Mouse (Mus musculus): ENCODE measurements at regions not wholly inside any gene's neighbourhood (a gene's known extent, or its start where the extent isn't known, plus 50 kb on each side); places are given as distances from the start of the nearest gene placed in this dataset.

DNA sequence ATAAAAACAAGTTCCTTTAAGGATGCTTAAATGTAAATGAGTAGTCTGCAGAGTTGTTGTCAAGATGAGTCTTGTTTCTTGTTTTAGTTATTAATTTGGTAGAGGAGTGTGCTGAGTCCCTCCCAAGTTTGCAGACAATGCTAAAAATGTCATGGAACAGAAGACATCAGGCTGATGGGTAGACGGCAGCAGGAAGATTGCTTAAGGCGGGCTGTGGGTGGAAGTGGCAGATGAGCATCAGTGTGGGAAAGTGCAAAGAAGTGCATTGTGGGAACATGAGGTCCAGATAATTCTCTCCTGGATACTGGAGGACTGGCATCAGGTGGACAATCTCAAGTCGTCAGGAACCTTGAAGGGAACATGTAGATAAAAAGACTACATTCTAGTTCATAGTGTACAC lies 323.2 kb downstream of the Rnf144a start:
- WGBS (ENCODE audit: insufficient replicate concordance) = 55% methylated on average over 3 of the region's 3 CpGs
- H3K36me3 ChIP-seq (ENCODE audit: control insufficient read depth, insufficient read depth) = no peaks in the 10 kb centered on the region
- no peaks in the 10 kb centered on the region for H3K9me3 ChIP-seq (replicated peaks; ENCODE audit: control insufficient read depth, low read length)
- H3K4me3 ChIP-seq (ENCODE audit: low read depth, low read length) = no peak overlapping the region
- ATAC-seq (ENCODE audit: low read depth) = no peak
- H3K4me1 ChIP-seq (ENCODE audit: control insufficient read depth, low read depth, low read length) = no peaks in the 10 kb centered on the region
- H3K4me2 ChIP-seq (ENCODE audit: low read depth, low read length) = no peak overlapping the region
- no peaks in the 10 kb centered on the region for H3K27me3 ChIP-seq (ENCODE audit: control insufficient read depth, insufficient read depth, low read depth, low read length)
- no peak overlapping the region for H3K27ac ChIP-seq (ENCODE audit: low read length)
- no peak overlapping the region for H3K9ac ChIP-seq (ENCODE audit: low read depth, low read length)

DNA sequence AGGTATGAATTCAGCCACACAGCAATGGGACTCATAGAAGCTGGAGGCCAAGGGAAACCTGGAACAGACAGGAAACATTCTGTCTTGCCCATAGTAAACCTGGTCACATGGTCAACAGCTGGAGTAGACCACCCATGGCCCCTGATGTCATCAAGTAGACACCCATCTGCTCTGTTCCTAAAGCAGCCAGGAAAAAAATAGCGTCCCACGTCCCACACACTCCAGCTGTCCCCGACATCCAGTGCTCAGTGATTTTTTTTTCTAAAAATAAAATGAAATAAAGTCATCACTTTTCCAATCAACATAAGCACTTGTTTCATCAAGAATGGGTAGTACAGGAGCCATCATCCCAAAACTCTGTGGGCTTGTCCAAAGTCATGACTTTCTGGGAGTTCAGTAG lies 326.7 kb downstream of the Rnf144a start:
- Histone ChIP-seq H3K27me3 (ENCODE audit: control insufficient read depth, insufficient read depth, low read depth, low read length) (no peaks in the 10 kb centered on the region), H3K27ac (ENCODE audit: low read length) (no peak overlapping the region), H3K9me3 (replicated peaks; ENCODE audit: control insufficient read depth, low read length) (no peaks in the 10 kb centered on the region), H3K4me3 (ENCODE audit: low read depth, low read length) (no peak overlapping the region), H3K9ac (ENCODE audit: low read depth, low read length) (no peak overlapping the region), H3K4me1 (ENCODE audit: control insufficient read depth, low read depth, low read length) (no peaks in the 10 kb centered on the region), H3K4me2 (ENCODE audit: low read depth, low read length) (no peak overlapping the region), H3K36me3 (ENCODE audit: control insufficient read depth, insufficient read depth) (no peaks in the 10 kb centered on the region)
- no peak for ATAC-seq (ENCODE audit: low read depth)
- WGBS (ENCODE audit: insufficient replicate concordance) = 67% methylated on average over 3 of the region's 3 CpGs

DNA sequence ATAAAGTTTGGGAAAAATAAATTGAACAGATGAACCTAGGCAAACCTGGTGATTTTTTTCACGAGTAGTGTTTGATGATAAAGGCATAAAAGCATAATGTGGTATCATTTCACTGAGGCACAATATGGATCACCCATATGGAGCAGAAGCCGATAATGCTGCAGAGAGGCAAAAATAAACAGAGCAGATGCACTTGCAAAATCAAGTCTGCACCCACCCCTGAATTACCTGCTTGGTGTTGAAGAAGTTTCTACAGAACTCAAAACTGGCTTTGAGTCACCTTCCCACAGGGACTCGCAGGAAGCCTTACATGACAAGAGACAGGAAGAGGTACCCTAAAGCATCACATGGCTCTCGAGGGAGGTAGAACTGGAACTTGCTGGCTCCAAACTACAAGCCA lies 328.1 kb downstream of the Rnf144a start:
- H3K27ac ChIP-seq (ENCODE audit: low read length) = no peak overlapping the region
- no peak for ATAC-seq (ENCODE audit: low read depth)
- H3K4me2 ChIP-seq (ENCODE audit: low read depth, low read length) = no peak overlapping the region
- no peaks in the 10 kb centered on the region for H3K27me3 ChIP-seq (ENCODE audit: control insufficient read depth, insufficient read depth, low read depth, low read length)
- H3K4me3 ChIP-seq (ENCODE audit: low read depth, low read length) = no peak overlapping the region
- no peak overlapping the region for H3K9ac ChIP-seq (ENCODE audit: low read depth, low read length)
- H3K9me3 ChIP-seq (replicated peaks; ENCODE audit: control insufficient read depth, low read length) = no peaks in the 10 kb centered on the region
- no peaks in the 10 kb centered on the region for H3K36me3 ChIP-seq (ENCODE audit: control insufficient read depth, insufficient read depth)
- 54% methylated on average over 4 of the region's 4 CpGs for WGBS (ENCODE audit: insufficient replicate concordance)
- H3K4me1 ChIP-seq (ENCODE audit: control insufficient read depth, low read depth, low read length) = no peaks in the 10 kb centered on the region

DNA sequence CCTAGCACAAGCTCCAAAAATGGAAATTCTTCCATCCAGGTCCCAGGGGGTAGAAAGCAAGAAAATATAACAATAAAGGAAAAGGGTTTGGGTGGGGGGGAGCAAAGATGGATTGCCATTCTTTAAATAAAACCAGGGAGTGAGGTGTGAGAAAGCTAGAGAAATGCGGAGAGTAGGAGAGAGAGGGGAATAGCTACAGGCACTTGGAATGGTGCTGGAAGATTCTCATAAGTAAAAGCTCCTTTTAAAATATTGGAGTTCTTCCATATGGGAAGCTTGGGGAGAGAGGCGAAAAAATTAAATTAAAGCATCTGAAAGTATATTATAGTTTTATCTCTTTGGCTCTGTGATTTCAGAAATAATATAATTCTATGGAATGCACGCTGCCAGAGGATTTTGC lies 328.6 kb downstream of the Rnf144a start:
- H3K27me3 ChIP-seq (ENCODE audit: control insufficient read depth, insufficient read depth, low read depth, low read length) = no peaks in the 10 kb centered on the region
- H3K9ac ChIP-seq (ENCODE audit: low read depth, low read length) = no peak overlapping the region
- H3K4me1 ChIP-seq (ENCODE audit: control insufficient read depth, low read depth, low read length) = no peaks in the 10 kb centered on the region
- 67% methylated on average over 3 of the region's 3 CpGs for WGBS (ENCODE audit: insufficient replicate concordance)
- no peak overlapping the region for H3K27ac ChIP-seq (ENCODE audit: low read length)
- H3K9me3 ChIP-seq (replicated peaks; ENCODE audit: control insufficient read depth, low read length) = no peaks in the 10 kb centered on the region
- H3K4me2 ChIP-seq (ENCODE audit: low read depth, low read length) = no peak overlapping the region
- no peak for ATAC-seq (ENCODE audit: low read depth)
- H3K4me3 ChIP-seq (ENCODE audit: low read depth, low read length) = no peak overlapping the region
- H3K36me3 ChIP-seq (ENCODE audit: control insufficient read depth, insufficient read depth) = no peaks in the 10 kb centered on the region

DNA sequence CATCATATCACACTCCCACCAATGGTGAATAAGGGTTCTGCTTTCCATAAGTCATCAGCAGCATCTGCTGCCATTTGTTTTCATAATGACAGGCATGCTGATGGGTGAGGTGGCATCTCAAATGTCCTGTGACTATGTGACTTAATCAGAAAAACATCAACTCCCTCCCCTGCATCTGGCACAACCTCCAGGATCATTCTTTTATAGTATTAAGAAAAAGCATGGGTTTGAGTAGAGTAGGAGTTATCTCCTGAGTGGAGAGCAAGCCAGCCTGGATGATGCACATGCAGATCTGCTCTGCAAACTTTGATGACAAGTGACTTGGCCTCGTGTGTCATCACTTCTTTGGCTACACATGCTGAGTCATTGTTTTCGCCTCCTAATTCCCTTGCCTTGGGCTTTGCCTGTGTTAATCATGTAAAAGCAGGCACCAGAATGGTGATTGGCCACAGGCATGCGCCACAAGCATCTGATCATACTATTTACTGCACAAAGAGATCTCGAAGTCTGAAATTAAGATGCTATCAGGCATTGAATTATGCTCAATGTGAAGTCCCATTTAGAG lies 335.9 kb downstream of the Rnf144a start:
- no peaks in the 10 kb centered on the region for H3K9me3 ChIP-seq (replicated peaks; ENCODE audit: control insufficient read depth, low read length)
- no peak overlapping the region for H3K27ac ChIP-seq (ENCODE audit: low read length)
- no peak overlapping the region for H3K9ac ChIP-seq (ENCODE audit: low read depth, low read length)
- no peak overlapping the region for H3K4me3 ChIP-seq (ENCODE audit: low read depth, low read length)
- H3K4me2 ChIP-seq (ENCODE audit: low read depth, low read length) = no peak overlapping the region
- ATAC-seq (ENCODE audit: low read depth) = no peak
- no peaks in the 10 kb centered on the region for H3K36me3 ChIP-seq (ENCODE audit: control insufficient read depth, insufficient read depth)
- WGBS (ENCODE audit: insufficient replicate concordance) = 40% methylated on average over 4 of the region's 4 CpGs
- H3K27me3 ChIP-seq (ENCODE audit: control insufficient read depth, insufficient read depth, low read depth, low read length) = no peaks in the 10 kb centered on the region
- no peaks in the 10 kb centered on the region for H3K4me1 ChIP-seq (ENCODE audit: control insufficient read depth, low read depth, low read length)

DNA sequence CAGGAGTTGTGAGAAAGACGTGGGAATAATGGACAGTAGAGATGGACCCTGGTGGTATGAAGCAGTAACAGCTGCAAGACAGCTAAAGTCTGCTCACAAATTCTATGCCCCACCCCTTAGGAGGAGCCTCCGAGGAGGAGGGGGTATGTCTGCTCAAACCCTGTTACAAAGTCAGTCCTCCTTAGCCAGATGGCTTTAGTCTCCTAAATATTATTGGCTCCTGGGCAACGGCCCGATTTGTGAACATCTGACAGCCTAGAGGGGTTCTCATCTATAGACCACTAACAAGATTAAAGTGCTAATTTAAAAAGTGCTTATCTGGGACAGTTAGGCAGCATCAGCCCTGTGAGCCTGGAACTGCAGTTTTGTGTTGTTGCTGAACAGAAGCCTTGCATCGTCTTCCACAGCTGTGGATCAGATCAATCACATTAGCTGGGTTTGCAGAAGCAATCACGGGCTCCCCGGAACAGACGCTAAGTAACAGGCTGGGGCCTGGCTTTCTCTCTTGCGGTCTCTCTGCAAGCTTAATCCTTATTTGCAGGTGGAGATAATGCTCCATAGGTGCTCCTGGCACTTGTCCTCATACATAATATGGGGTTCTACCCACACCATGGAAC lies 339.3 kb downstream of the Rnf144a start:
- no peak overlapping the region for H3K27ac ChIP-seq (ENCODE audit: low read length)
- H3K9me3 ChIP-seq (replicated peaks; ENCODE audit: control insufficient read depth, low read length) = no peaks in the 10 kb centered on the region
- no peaks in the 10 kb centered on the region for H3K27me3 ChIP-seq (ENCODE audit: control insufficient read depth, insufficient read depth, low read depth, low read length)
- WGBS (ENCODE audit: insufficient replicate concordance) = 41% methylated on average over 9 of the region's 9 CpGs
- H3K9ac ChIP-seq (ENCODE audit: low read depth, low read length) = no peak overlapping the region
- H3K4me3 ChIP-seq (ENCODE audit: low read depth, low read length) = no peak overlapping the region
- no peak overlapping the region for H3K4me2 ChIP-seq (ENCODE audit: low read depth, low read length)
- H3K4me1 ChIP-seq (ENCODE audit: control insufficient read depth, low read depth, low read length) = no peaks in the 10 kb centered on the region
- no peaks in the 10 kb centered on the region for H3K36me3 ChIP-seq (ENCODE audit: control insufficient read depth, insufficient read depth)
- ATAC-seq (ENCODE audit: low read depth) = no peak

DNA sequence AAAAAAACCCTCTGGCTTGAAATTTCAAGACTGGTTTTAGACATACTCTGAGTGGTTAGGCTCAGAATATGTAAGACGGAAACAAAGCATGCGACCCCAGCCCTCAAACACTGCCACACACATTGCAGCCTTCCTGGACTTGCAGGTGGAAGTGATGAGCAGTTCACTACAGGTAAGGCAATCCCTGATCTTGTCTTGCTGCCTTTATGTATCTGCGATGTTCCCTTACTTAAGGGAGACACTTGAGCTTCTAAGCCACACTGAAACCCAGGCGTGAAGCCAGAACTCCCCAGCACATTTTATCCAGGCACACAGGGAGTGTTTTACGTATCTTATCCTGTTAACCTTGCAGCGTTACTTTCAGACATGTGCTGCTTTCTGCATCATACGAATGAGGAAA lies 342.9 kb downstream of the Rnf144a start:
- no peaks in the 10 kb centered on the region for H3K36me3 ChIP-seq (ENCODE audit: control insufficient read depth, insufficient read depth)
- WGBS (ENCODE audit: insufficient replicate concordance) = 58% methylated on average over 7 of the region's 7 CpGs
- H3K9ac ChIP-seq (ENCODE audit: low read depth, low read length) = no peak overlapping the region

DNA sequence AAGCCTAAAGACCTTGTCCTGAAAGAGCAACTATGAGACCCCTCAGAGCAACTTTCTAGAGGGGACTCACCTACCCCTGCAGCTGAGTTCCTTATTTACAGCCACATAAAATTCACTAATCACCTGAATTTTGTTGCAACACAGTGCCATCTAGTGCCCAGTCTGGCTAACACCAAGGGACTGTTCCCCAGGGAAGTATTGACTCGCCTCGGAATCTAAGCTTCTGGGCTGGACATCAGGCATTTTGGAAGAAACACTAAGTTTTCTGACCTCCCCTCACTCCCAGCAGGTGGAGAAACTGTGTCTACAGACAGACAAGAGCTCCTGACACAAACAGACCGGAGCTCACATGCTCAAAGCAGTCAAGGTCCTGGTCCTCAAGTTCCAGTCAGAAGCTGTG lies 343.4 kb downstream of the Rnf144a start:
- H3K36me3 ChIP-seq (ENCODE audit: control insufficient read depth, insufficient read depth) = no peaks in the 10 kb centered on the region
- ATAC-seq (ENCODE audit: low read depth) = no peak
- no peak overlapping the region for H3K4me3 ChIP-seq (ENCODE audit: low read depth, low read length)
- H3K27me3 ChIP-seq (ENCODE audit: control insufficient read depth, insufficient read depth, low read depth, low read length) = no peaks in the 10 kb centered on the region
- no peak overlapping the region for H3K27ac ChIP-seq (ENCODE audit: low read length)
- no peak overlapping the region for H3K4me2 ChIP-seq (ENCODE audit: low read depth, low read length)
- H3K9me3 ChIP-seq (replicated peaks; ENCODE audit: control insufficient read depth, low read length) = no peaks in the 10 kb centered on the region
- WGBS (ENCODE audit: insufficient replicate concordance) = 10% methylated on average over 3 of the region's 3 CpGs
- H3K4me1 ChIP-seq (ENCODE audit: control insufficient read depth, low read depth, low read length) = no peaks in the 10 kb centered on the region
- no peak overlapping the region for H3K9ac ChIP-seq (ENCODE audit: low read depth, low read length)

More for the DNA sequence above, 342.9 kb downstream of the Rnf144a start:
- ATAC-seq (ENCODE audit: low read depth) = no peak
- H3K27ac ChIP-seq (ENCODE audit: low read length) = no peak overlapping the region
- no peak overlapping the region for H3K4me2 ChIP-seq (ENCODE audit: low read depth, low read length)
- H3K4me1 ChIP-seq (ENCODE audit: control insufficient read depth, low read depth, low read length) = no peaks in the 10 kb centered on the region
- H3K27me3 ChIP-seq (ENCODE audit: control insufficient read depth, insufficient read depth, low read depth, low read length) = no peaks in the 10 kb centered on the region
- H3K9me3 ChIP-seq (replicated peaks; ENCODE audit: control insufficient read depth, low read length) = no peaks in the 10 kb centered on the region
- H3K4me3 ChIP-seq (ENCODE audit: low read depth, low read length) = no peak overlapping the region

DNA sequence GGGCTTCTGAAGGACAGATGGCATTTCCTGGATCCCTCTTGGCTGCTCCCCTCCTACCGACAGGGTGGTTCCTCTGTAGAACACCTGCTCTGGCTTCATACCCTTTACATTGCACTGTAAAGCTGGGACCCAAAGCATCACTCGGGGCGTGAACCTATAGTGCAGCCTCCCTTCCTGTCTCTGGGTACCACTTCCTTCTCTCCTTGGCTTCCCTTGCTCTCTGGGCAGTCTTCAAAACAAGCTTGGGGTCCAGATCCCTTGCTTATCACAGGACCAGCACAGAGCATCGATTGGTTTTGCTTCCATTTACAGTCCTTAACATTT lies 346.4 kb downstream of the Rnf144a start:
- ATAC-seq (ENCODE audit: low read depth) = no peak
- WGBS (ENCODE audit: insufficient replicate concordance) = 11% methylated on average over 4 of the region's 4 CpGs
- H3K27ac ChIP-seq (ENCODE audit: low read length) = no peak overlapping the region

More for the DNA sequence above, 346.4 kb downstream of the Rnf144a start:
- H3K36me3 ChIP-seq (ENCODE audit: control insufficient read depth, insufficient read depth) = no peaks in the 10 kb centered on the region
- no peak overlapping the region for H3K4me3 ChIP-seq (ENCODE audit: low read depth, low read length)
- H3K9me3 ChIP-seq (replicated peaks; ENCODE audit: control insufficient read depth, low read length) = no peaks in the 10 kb centered on the region
- H3K27me3 ChIP-seq (ENCODE audit: control insufficient read depth, insufficient read depth, low read depth, low read length) = no peaks in the 10 kb centered on the region
- no peak overlapping the region for H3K9ac ChIP-seq (ENCODE audit: low read depth, low read length)
- H3K4me2 ChIP-seq (ENCODE audit: low read depth, low read length) = peak overlapping the region; percentile 30
- H3K4me1 ChIP-seq (ENCODE audit: control insufficient read depth, low read depth, low read length) = no peaks in the 10 kb centered on the region
